Mouse (Mus musculus): ENCODE measurements around the gene Arhgap15.

Gene Arhgap15

GRCm38 (mm10) chr2:43783759-43784735, 35.4 kb downstream of the Arhgap15 start:
- DNase-seq, result no peak

- DNase-seq, result no peak
Measured at GRCm38 (mm10) chr2:43786101-43786500, 37.5 kb downstream of the Arhgap15 start.

GRCm38 (mm10) chr2:43787141-43787540, 38.5 kb downstream of the Arhgap15 start:
- DNase-seq, result peak; percentile 19

- no peak for DNase-seq
Measured at GRCm38 (mm10) chr2:43788484-43788883, 39.9 kb downstream of the Arhgap15 start.

- no peak for DNase-seq
Measured at GRCm38 (mm10) chr2:43790049-43790693, 41.5 kb downstream of the Arhgap15 start.

- DNase-seq, result no peak
Measured at GRCm38 (mm10) chr2:43791575-43791974, 43.0 kb downstream of the Arhgap15 start.

- no peak for DNase-seq
Measured at GRCm38 (mm10) chr2:43793105-43793504, 44.5 kb downstream of the Arhgap15 start.

GRCm38 (mm10) chr2:43794700-43795099, 46.1 kb downstream of the Arhgap15 start:
- no peak for DNase-seq

- no peak for DNase-seq
Measured at GRCm38 (mm10) chr2:43796448-43796847, 47.8 kb downstream of the Arhgap15 start.

GRCm38 (mm10) chr2:43805960-43806744, 57.5 kb downstream of the Arhgap15 start:
- peak; percentile 20 for DNase-seq

GRCm38 (mm10) chr2:43815896-43816787, 67.5 kb downstream of the Arhgap15 start:
- DNase-seq, result no peak

GRCm38 (mm10) chr2:43816788-43817581, 68.4 kb downstream of the Arhgap15 start:
- DNase-seq, result no peak

GRCm38 (mm10) chr2:43835931-43836330, 87.3 kb downstream of the Arhgap15 start:
- no peak for DNase-seq

GRCm38 (mm10) chr2:43841644-43842043, 93.0 kb downstream of the Arhgap15 start:
- DNase-seq, result peak; percentile 24

GRCm38 (mm10) chr2:43851195-43851594, 102.6 kb downstream of the Arhgap15 start:
- no peak for DNase-seq

- DNase-seq, result no peak
Measured at GRCm38 (mm10) chr2:43862709-43863108, 114.1 kb downstream of the Arhgap15 start.

- peak; percentile 72 for DNase-seq
Measured at GRCm38 (mm10) chr2:43902403-43902973, 153.9 kb downstream of the Arhgap15 start.

- DNase-seq, result no peak
Measured at GRCm38 (mm10) chr2:43907496-43907895, 158.9 kb downstream of the Arhgap15 start.

GRCm38 (mm10) chr2:43914104-43914503, 165.5 kb downstream of the Arhgap15 start:
- DNase-seq, result no peak

GRCm38 (mm10) chr2:43923863-43924340, 175.3 kb downstream of the Arhgap15 start:
- no peak for DNase-seq

- DNase-seq, result no peak
Measured at GRCm38 (mm10) chr2:43931687-43932086, 183.1 kb downstream of the Arhgap15 start.
